ENCODE assay signal across 9 mouse cellular contexts in genomic region chr3:131347831-131348578, GRCm38 (mm10). TPM values are rescaled to one million over a fixed set of nuclear protein-coding genes. Genes with fewer than 3 reads are reported as not detected.
DNase-seq lines count a peak whose midpoint lies in the region; ATAC-seq and TF ChIP-seq lines count a peak whose summit lies in the region.
"Had no signal": no experiment of that assay in that cellular context is flagged by ENCODE, and none has a peak within 500 bp of the region (broad histone marks: within the 10 kb centered on the region; RNA-seq: fewer than 3 reads in every experiment).

No protein-coding gene starts in this region.

- no peak overlapping the region for H3K9ac ChIP-seq in kidney, embryonic 15.5 days

- H3K9me3 ChIP-seq in kidney, embryonic 15.5 days (replicated peaks) = no peaks in the 10 kb centered on the region

- H3K79me3 ChIP-seq in C2C12 (ENCODE audit: low read depth) = no peaks in the 10 kb centered on the region

- TF ChIP-seq CTCF in C2C12 (IDR thresholded peaks at IDR 0.05; ENCODE audit: control insufficient read depth, insufficient read depth, insufficient read length) = peak; percentile 43
- peak; percentile 79; the same call in 1 of the 2 replicates for TF ChIP-seq CTCF in small intestine, adult 2 months (IDR thresholded peaks at IDR 0.05; ENCODE audit: extremely low read depth, insufficient read length, insufficient replicate concordance, low read depth, low read length)

- H3K4me1 ChIP-seq in kidney, embryonic 15.5 days = 0 out of 2 replicates have a peak, but pooled peaks cover 3% of the 10 kb centered on the region
- peaks cover 14% of the 10 kb centered on the region; the same call in 1 of the 2 replicates for H3K4me1 ChIP-seq in small intestine, adult 2 months (ENCODE audit: control insufficient read depth, insufficient read depth, insufficient read length, low read length)
- H3K4me1 ChIP-seq: megakaryocyte, embryonic 14.5 days had no signal

- H3K79me2 ChIP-seq in C2C12 (ENCODE audit: control insufficient read depth, insufficient read depth) = peaks cover 8% of the 10 kb centered on the region

- no peak overlapping the region for H3ac ChIP-seq in C2C12 (ENCODE audit: control insufficient read depth, insufficient read length, low read depth)

- peak; percentile 35; the same call in 1 of the 2 replicates for ATAC-seq in kidney, embryonic 15.5 days (replicated peaks; ENCODE audit: low FRiP score)

- H3K4me2 ChIP-seq in kidney, embryonic 15.5 days = no peak overlapping the region

- DNase-seq in heart, postnatal 4 days = peak; percentile 31
- DNase-seq in heart, postnatal 36 days = no peak
- peak; percentile 21 for DNase-seq in brain, adult 2 months (ENCODE audit: low read depth, low spot score)
- no peak for DNase-seq in heart, adult 11 months
- no peak for DNase-seq in spleen, adult 12 weeks (ENCODE audit: low spot score)

- intact Hi-C loops in heart, postnatal 36 days (cut with DNase I) = no loop called here

- H3K27me3 ChIP-seq in C2C12 (ENCODE audit: control insufficient read depth, insufficient read depth, insufficient read length) = no peaks in the 10 kb centered on the region
- no peaks in the 10 kb centered on the region for H3K27me3 ChIP-seq in kidney, embryonic 15.5 days
- H3K27me3 ChIP-seq in small intestine, adult 2 months (ENCODE audit: control insufficient read depth, insufficient read depth, low read length) = no peaks in the 10 kb centered on the region
- H3K27me3 ChIP-seq: megakaryocyte, embryonic 14.5 days had no signal

- TF ChIP-seq POLR2A in small intestine, adult 2 months (IDR thresholded peaks at IDR 0.05; ENCODE audit: low read depth, low read length) = no peak

- WGBS in kidney, embryonic 15.5 days = 45% methylated on average over 6 of the region's 6 CpGs
- whole genome bisulfite sequencing in small intestine, adult 2 months = 18% methylated on average over 6 of the region's 6 CpGs

- no peaks in the 10 kb centered on the region for H3K36me3 ChIP-seq in C2C12 (ENCODE audit: control insufficient read depth, insufficient read depth)
- no peaks in the 10 kb centered on the region for H3K36me3 ChIP-seq in kidney, embryonic 15.5 days
- no peaks in the 10 kb centered on the region for H3K36me3 ChIP-seq in small intestine, adult 2 months (ENCODE audit: control insufficient read depth, insufficient read depth, low read length)

- no peak overlapping the region for H3K4me3 ChIP-seq in C2C12 (ENCODE audit: insufficient read depth, poor library complexity, severe bottlenecking)
- H3K4me3 ChIP-seq in kidney, embryonic 15.5 days (replicated peaks) = no peak overlapping the region
- H3K4me3 ChIP-seq in small intestine, adult 2 months (ENCODE audit: low read depth, low read length) = no peak overlapping the region
- H3K4me3 ChIP-seq: megakaryocyte, embryonic 14.5 days had no signal

- H3K27ac ChIP-seq in kidney, embryonic 15.5 days = no peak overlapping the region
- H3K27ac ChIP-seq in small intestine, adult 2 months (ENCODE audit: insufficient read depth, low read depth, low read length) = peak overlapping the region; percentile 64

TF ChIP-seq in C2C12, 6 proteins besides CTCF, POLR2A, EP300 and RAD21:
- TF ChIP-seq USF1 (IDR thresholded peaks at IDR 0.05; ENCODE audit: low read depth) = no peak
TF ChIP-seq in C2C12: peak in this region for 0.

RNA-seq across cellular contexts. Expression of gene Cyp2u1, which starts 45.0 kb away (rescaled TPM):
- total RNA-seq in heart, postnatal 4 days (2021) = 10 to 100 TPM; 23.9 to 25.0 TPM
- 10 to 100 TPM; 30.4 to 32.3 TPM for total RNA-seq in heart, postnatal 36 days (2021)
- polyA plus RNA-seq in C2C12 (2012; fragmentation: generic; extraction: Trizol) = 2.6 TPM
- polyA plus RNA-seq in kidney, embryonic 15.5 days (2015; fragmentation: Nextera tagmentation; extraction: Ambion mirVana) = 2.5 and 3.4 TPM in 2 replicates
- polyA plus RNA-seq in small intestine, adult 2 months (2012; rRNA removed) = 1.3 and 21.0 TPM in 2 replicates

Comparison
In these comparisons a context has a peak if more than half of its experiments do, and no peak if none do; other contexts are left out.
1. DNase-seq: peak in heart, postnatal 4 days (single experiment) and brain, adult 2 months (single experiment); none in heart, postnatal 36 days (0 of 2), heart, adult 11 months (single experiment) and spleen, adult 12 weeks (single experiment).